Mouse (Mus musculus) CH12.LX (cell line): Measurements from ENCODE around the gene Slc26a1. TPM values are rescaled to one million over a fixed set of nuclear protein-coding genes. Genes with fewer than 3 reads are reported as not detected.

ENCODE experiments used
- DNase-seq: peaks from one replicate; pipeline ENCODE4 v3.0.0-alpha.2; 2013; ENCODE audit errors: extremely low read depth
- H3K27ac ChIP-seq: 2 replicates; pipeline ENCODE4 v1.5.1; 2012; ENCODE audit warnings: low read depth, mild to moderate bottlenecking, control low read depth, moderate library complexity; ENCODE audit not compliant: insufficient read depth
- H3K27me3 ChIP-seq: replicated peaks from 2 replicates; pipeline ENCODE3; 2012; ENCODE audit warnings: inconsistent platforms
- H3K36me3 ChIP-seq, 2 experiments: replicated peaks in 1 of 2; 2 replicates each; pipeline versions ENCODE3 to v1.6.1; 2012; ENCODE audit warnings: inconsistent platforms in 1 of 2, low read length in 1 of 2, mild to moderate bottlenecking in 1 of 2, mixed read lengths in 1 of 2, moderate library complexity in 1 of 2; ENCODE audit not compliant: control insufficient read depth in 1 of 2, insufficient read depth in 1 of 2
- H3K4me1 ChIP-seq, 2 experiments: 2 replicates each; pipeline ENCODE4 v1.6.1; 2012; ENCODE audit warnings: inconsistent platforms in 1 of 2, moderate library complexity in 1 of 2; ENCODE audit not compliant: insufficient read depth in 2 of 2, control insufficient read depth in 1 of 2
- H3K4me2 ChIP-seq: 2 replicates; pipeline ENCODE4 v1.6.1; 2012; ENCODE audit warnings: low read depth, mild to moderate bottlenecking, control low read depth; ENCODE audit not compliant: poor library complexity, insufficient read depth, severe bottlenecking
- H3K4me3 ChIP-seq, 3 experiments: fragments of 150-350 bp in 1 of 3; sonication (generic) in 1 of 3; replicated peaks in 1 of 3; 2 replicates each; pipeline versions ENCODE3 to v1.5.1; 2011 to 2012; ENCODE audit warnings: low read depth in 2 of 3, low read length in 2 of 3, mild to moderate bottlenecking in 2 of 3, moderate library complexity in 2 of 3, control low read depth in 1 of 3, improper control_type of control experiment in 1 of 3, inconsistent platforms in 1 of 3, mixed read lengths in 1 of 3; ENCODE audit not compliant: poor library complexity in 1 of 3
- H3K79me2 ChIP-seq: replicated peaks from 2 replicates; pipeline ENCODE4 v1.6.1; 2012; ENCODE audit warnings: mild to moderate bottlenecking, moderate library complexity; ENCODE audit not compliant: control insufficient read depth, poor library complexity, insufficient read depth, severe bottlenecking; ENCODE audit errors: extremely low read depth
- H3K9ac ChIP-seq: 2 replicates; pipeline ENCODE4 v1.6.1; 2012; ENCODE audit warnings: low read depth, mild to moderate bottlenecking, control low read depth, moderate library complexity; ENCODE audit not compliant: insufficient read depth
- H3K9me3 ChIP-seq: replicated peaks from 2 replicates; pipeline ENCODE3; 2012; ENCODE audit warnings: low read length, inconsistent platforms, mixed read lengths
- CTCF ChIP-seq, 2 experiments: IDR thresholded peaks in 1 of 2; conservative IDR thresholded peaks in 1 of 2; 2 replicates each; pipeline ENCODE4 v1.5.1; 2011 to 2012; ENCODE audit warnings: low read depth in 2 of 2, low read length in 2 of 2, improper control_type of control experiment in 1 of 2, inconsistent platforms in 1 of 2, mild to moderate bottlenecking in 1 of 2, moderate library complexity in 1 of 2
- E2F4 ChIP-seq: IDR thresholded peaks from 2 replicates; pipeline ENCODE4 v1.6.1; 2011; ENCODE audit warnings: low read depth, low read length, improper control_type of control experiment; ENCODE audit not compliant: insufficient replicate concordance
- HCFC1 ChIP-seq: IDR thresholded peaks from 2 replicates; pipeline ENCODE4 v1.6.1; 2012; ENCODE audit warnings: low read depth, mild to moderate bottlenecking, inconsistent platforms, low read length, improper control_type of control experiment
- MAZ ChIP-seq: IDR thresholded peaks from 2 replicates; pipeline ENCODE4 v1.6.1; 2012; ENCODE audit warnings: low read depth, mild to moderate bottlenecking, inconsistent platforms, low read length, improper control_type of control experiment, moderate library complexity
- MYC ChIP-seq: IDR thresholded peaks from 2 replicates; pipeline ENCODE4 v1.6.1; 2011; ENCODE audit warnings: low read depth, mild to moderate bottlenecking, improper control_type of control experiment, low read length
- NELFE ChIP-seq: IDR thresholded peaks from 2 replicates; pipeline ENCODE4 v1.6.1; 2011; ENCODE audit warnings: low read depth, low read length, improper control_type of control experiment
- NRF1 ChIP-seq: IDR thresholded peaks from 2 replicates; pipeline ENCODE4 v1.6.1; 2014; ENCODE audit warnings: low read depth, mild to moderate bottlenecking, inconsistent platforms, low read length, improper control_type of control experiment, moderate library complexity
- POLR2A ChIP-seq: IDR thresholded peaks from 2 replicates; pipeline ENCODE4 v1.6.1; 2011; ENCODE audit warnings: low read depth, mild to moderate bottlenecking, improper control_type of control experiment, low read length
- UBTF ChIP-seq: IDR thresholded peaks from 2 replicates; pipeline ENCODE4 v1.6.1; 2012; ENCODE audit warnings: low read depth, mild to moderate bottlenecking, inconsistent platforms, low read length, improper control_type of control experiment, moderate library complexity
- USF2 ChIP-seq: conservative IDR thresholded peaks from 2 replicates; pipeline ENCODE4 v1.6.1; 2011; ENCODE audit warnings: low read depth, low read length, improper control_type of control experiment
- dilution Hi-C: fragments of 300-500 bp; cut with MboI; formaldehyde crosslinking; loops from 2 replicates; pipeline ENCODE4 v1.14.3; 2020; ENCODE audit warnings: low sequenced_read_pairs; ENCODE audit not compliant: extremely low pct_unique_long_range_greater_than_20kb, extremely low pct_ligation_motif_present
- in situ Hi-C: fragments of 300-500 bp; cut with MboI; formaldehyde crosslinking; loops from 3 replicates; pipeline ENCODE4 v1.14.3; 2019; ENCODE audit warnings: low sequenced_read_pairs, low pct_ligation_motif_present, low pct_unique_long_range_greater_than_20kb, mixed read lengths
- polyA plus RNA-seq: library from polyadenylated mRNA; unstranded; fragments of >175 nt; gene quantifications from 2 replicates; pipeline ENCODE4 v1.2.1, GENCODE M21; 2012; ENCODE audit warnings: low read depth; ENCODE audit not compliant: insufficient read length
- total RNA-seq, 2 experiments: library from RNA; depleted of rRNA; stranded (reverse); fragments of 300-350 nt in 1 of 2; fragments of >200 nt in 1 of 2; gene quantifications; 2 replicates each; pipeline ENCODE4 v1.2.3; 2012 to 2014

The Slc26a1 gene
- total and polyA plus RNA-seq, 3 experiments = 0.07 to 0.08 TPM; not detected in 1

GRCm38 (mm10) chr5:108692271-108692670 lies 16.9 kb upstream of the Slc26a1 start, which contains the start of gene Fgfrl1:
Gene Fgfrl1 (plus strand): TSS chr5:108692382.
- peaks cover 7% of the 10 kb centered on the region for H3K9me3 ChIP-seq
- peak within 1 kb of the TSS; percentile 17; the same call in 1 of the 2 replicates for H3K9ac ChIP-seq
- dilution Hi-C loops = no loop called here
- H3K27ac ChIP-seq = no peak within 1 kb of the TSS
- no peaks in the 10 kb centered on the region for H3K79me2 ChIP-seq
- H3K4me1 ChIP-seq = peaks cover 3 to 5% of the 10 kb centered on the region in 2 experiments; a peak in 2 of 4 replicates
- H3K27me3 ChIP-seq = peaks cover 33% of the 10 kb centered on the region
- peak within 1 kb of the TSS; percentile 88 for H3K4me2 ChIP-seq
- in situ Hi-C loops = no loop called here
- H3K4me3 ChIP-seq = peak within 1 kb of the TSS in 2 of 3 experiments; percentile 32 to 56
- TF ChIP-seq CTCF (conservative IDR thresholded peaks at IDR 0.05 in 1 of 2, IDR thresholded peaks at IDR 0.05 in 1 of 2; ENCODE audit: low read depth in 2 of 2, low read length in 2 of 2) (peak in 1 of 2 experiments; percentile 53; a peak in 2 of 4 replicates), E2F4 (no peak)
- DNase-seq = peak; percentile 39
- H3K36me3 ChIP-seq = no peaks in the 10 kb centered on the region

- Histone ChIP-seq H3K9ac (no peak overlapping the region), H3K4me1 (peaks cover 3 to 5% of the 10 kb centered on the region in 2 experiments; a peak in 2 of 4 replicates), H3K36me3 (no peaks in the 10 kb centered on the region), H3K27ac (no peak overlapping the region), H3K27me3 (peaks cover 25% of the 10 kb centered on the region), H3K79me2 (no peaks in the 10 kb centered on the region), H3K9me3 (peaks cover 7% of the 10 kb centered on the region), H3K4me2 (no peak overlapping the region), H3K4me3 (no peak overlapping the region)
- no peak for TF ChIP-seq UBTF
- TF ChIP-seq CTCF (conservative IDR thresholded peaks at IDR 0.05 in 1 of 2, IDR thresholded peaks at IDR 0.05 in 1 of 2; ENCODE audit: low read depth in 2 of 2, low read length in 2 of 2) = peak in 1 of 2 experiments; percentile 50; a peak in 2 of 4 replicates
- no peak for TF ChIP-seq NELFE
- no peak for TF ChIP-seq USF2
- no peak for TF ChIP-seq HCFC1
- in situ Hi-C loops (no loop called here), dilution Hi-C loops (no loop called here)
- DNase-seq = no peak
These were observed 15.8 kb upstream of the Slc26a1 start for GRCm38 (mm10) chr5:108691152-108691551.

GRCm38 (mm10) chr5:108689091-108689490 lies 13.7 kb upstream of the Slc26a1 start:
- Histone ChIP-seq H3K79me2 (no peaks in the 10 kb centered on the region), H3K27me3 (peaks cover 9% of the 10 kb centered on the region), H3K4me3 (no peak overlapping the region), H3K4me1 (peaks cover 3 to 5% of the 10 kb centered on the region in 2 experiments; a peak in 2 of 4 replicates), H3K9ac (no peak overlapping the region), H3K36me3 (peaks cover 0 to 7% of the 10 kb centered on the region in 2 experiments), H3K4me2 (no peak overlapping the region), H3K9me3 (no peaks in the 10 kb centered on the region), H3K27ac (no peak overlapping the region)
- in situ Hi-C loops = no loop called here
- dilution Hi-C loops = no loop called here
- TF ChIP-seq NRF1 = no peak
- TF ChIP-seq MYC = no peak
- no peak for TF ChIP-seq POLR2A
- TF ChIP-seq MAZ = no peak
- no peak for DNase-seq
